ENCODE assay signal across 9 mouse cellular contexts in genomic region chr3:104385587-104385986, GRCm38 (mm10).
DNase-seq lines count a peak whose midpoint lies in the region; ATAC-seq lines count a peak whose summit lies in the region.
"Had no signal": no experiment of that assay in that cellular context is flagged by ENCODE, and none has a peak within 500 bp of the region (broad histone marks: within the 10 kb centered on the region; RNA-seq: fewer than 3 reads in every experiment).

No protein-coding gene starts in this region.

- no peaks in the 10 kb centered on the region for H3K9me3 ChIP-seq in intestine, embryonic 16.5 days (ENCODE audit: control insufficient read depth, low read length)
- no peaks in the 10 kb centered on the region for H3K9me3 ChIP-seq in kidney, embryonic 16.5 days (ENCODE audit: low read length)

- DNase-seq in layer of hippocampus, adult 8-10 months (ENCODE audit: low spot score in 2 of 2), result peak; percentile 23 to 25
- DNase-seq in layer of hippocampus, postnatal 36 days, result no peak
- peak; percentile 34 for DNase-seq in gastrocnemius, adult 18-20 months (ENCODE audit: low spot score)
- peak; percentile 71 to 82 for DNase-seq in right cerebral cortex, postnatal 10 days (ENCODE audit: low spot score in 2 of 2)
- no peak for DNase-seq in kidney, postnatal 10 days
- DNase-seq in ovary, adult 18-20 months (ENCODE audit: low spot score), result no peak

- no peaks in the 10 kb centered on the region for H3K4me1 ChIP-seq in intestine, embryonic 16.5 days (ENCODE audit: control insufficient read depth, insufficient read depth, low read length)
- H3K4me1 ChIP-seq in kidney, embryonic 16.5 days (ENCODE audit: insufficient read depth, low read length), result peaks cover 5% of the 10 kb centered on the region; the same call in 1 of the 2 replicates

- H3K36me3 ChIP-seq in intestine, embryonic 16.5 days (ENCODE audit: control insufficient read depth, insufficient read depth, low read length), result no peaks in the 10 kb centered on the region
- H3K36me3 ChIP-seq in kidney, embryonic 16.5 days (ENCODE audit: insufficient read depth, low read length), result no peaks in the 10 kb centered on the region

- H3K27me3 ChIP-seq in intestine, embryonic 16.5 days (replicated peaks; ENCODE audit: control insufficient read depth, insufficient read depth, low read length), result no peaks in the 10 kb centered on the region
- no peaks in the 10 kb centered on the region for H3K27me3 ChIP-seq in kidney, embryonic 16.5 days (ENCODE audit: insufficient read depth, low read length)

- H3K4me2 ChIP-seq in intestine, embryonic 16.5 days (ENCODE audit: low read depth, low read length), result no peak overlapping the region
- no peak overlapping the region for H3K4me2 ChIP-seq in kidney, embryonic 16.5 days (replicated peaks; ENCODE audit: low read depth, low read length)

- H3K9ac ChIP-seq in intestine, embryonic 16.5 days (ENCODE audit: low read depth, low read length), result no peak overlapping the region
- H3K9ac ChIP-seq in kidney, embryonic 16.5 days (replicated peaks; ENCODE audit: low read length), result no peak overlapping the region

- peak; percentile 80 for ATAC-seq in intestine, embryonic 16.5 days
- no peak for ATAC-seq in kidney, embryonic 16.5 days (ENCODE audit: low FRiP score, low TSS enrichment)

- H3K27ac ChIP-seq in intestine, embryonic 16.5 days (ENCODE audit: low read length), result no peak overlapping the region
- no peak overlapping the region for H3K27ac ChIP-seq in kidney, embryonic 16.5 days (ENCODE audit: low read length)
- H3K27ac ChIP-seq: macrophage had no signal

- no peak overlapping the region for H3K4me3 ChIP-seq in intestine, embryonic 16.5 days (ENCODE audit: low read length)
- H3K4me3 ChIP-seq in kidney, embryonic 16.5 days (ENCODE audit: low read length), result no peak overlapping the region

- WGBS in intestine, embryonic 16.5 days, result 65% methylated on average over 8 of the region's 8 CpGs
- 76% methylated on average over 8 of the region's 8 CpGs for WGBS in kidney, embryonic 16.5 days

Comparison
In these comparisons a context has a peak if more than half of its experiments do, and no peak if none do; other contexts are left out.
1. DNase-seq: peak in layer of hippocampus, adult 8-10 months (2 of 2), gastrocnemius, adult 18-20 months (single experiment) and right cerebral cortex, postnatal 10 days (2 of 2); none in layer of hippocampus, postnatal 36 days (0 of 2), kidney, postnatal 10 days (single experiment) and ovary, adult 18-20 months (single experiment).